Mouse (Mus musculus): ENCODE results near the gene Cfap100. TPM values are rescaled to one million over a fixed set of nuclear protein-coding genes. Genes with fewer than 3 reads are reported as not detected.

Cfap100 gene
- polyA plus RNA-seq, 1 experiment from 2014 or later = 8.4 TPM

DNA sequence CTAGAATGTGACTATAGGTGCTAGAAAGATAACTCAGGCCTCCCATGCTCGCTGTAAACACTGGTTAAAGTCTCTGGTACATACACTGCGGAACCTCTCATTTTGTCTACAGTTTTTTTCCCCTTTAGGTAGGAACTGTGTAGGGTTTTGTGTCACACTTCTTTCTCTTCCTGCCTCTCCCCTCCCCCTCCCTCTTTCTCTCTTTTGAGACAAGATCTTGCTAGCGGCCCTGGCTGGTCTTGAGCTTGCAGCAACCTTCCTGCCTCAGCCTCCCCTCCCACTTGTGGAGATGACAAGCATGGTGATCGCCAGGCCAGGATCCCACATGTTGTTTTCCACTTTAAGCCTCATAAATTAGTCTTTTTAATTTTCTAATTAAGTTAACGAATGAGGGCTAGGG, 25.2 kb upstream of the Cfap100 start:
- H3K27ac ChIP-seq = no peak overlapping the region
- no peaks in the 10 kb centered on the region for H3K9me3 ChIP-seq
- no peak overlapping the region for H3K9ac ChIP-seq (replicated peaks)
- H3K27me3 ChIP-seq = no peaks in the 10 kb centered on the region
- 91% methylated on average over 5 of the region's 5 CpGs for WGBS
- no peak overlapping the region for H3K4me3 ChIP-seq (replicated peaks)
- ATAC-seq = no peak
- H3K36me3 ChIP-seq = no peaks in the 10 kb centered on the region
- H3K4me2 ChIP-seq (replicated peaks) = no peak overlapping the region
- no peaks in the 10 kb centered on the region for H3K4me1 ChIP-seq (replicated peaks)

GRCm38 (mm10) chr6:90452603-90453002, 24.0 kb upstream of the Cfap100 start:
- H3K27ac ChIP-seq = no peak overlapping the region
- no peak overlapping the region for H3K4me3 ChIP-seq (replicated peaks)
- H3K27me3 ChIP-seq = no peaks in the 10 kb centered on the region
- H3K4me1 ChIP-seq (replicated peaks) = no peaks in the 10 kb centered on the region
- no peak for ATAC-seq
- no peaks in the 10 kb centered on the region for H3K9me3 ChIP-seq
- no peaks in the 10 kb centered on the region for H3K36me3 ChIP-seq
- no peak overlapping the region for H3K4me2 ChIP-seq (replicated peaks)
- H3K9ac ChIP-seq (replicated peaks) = no peak overlapping the region

DNA sequence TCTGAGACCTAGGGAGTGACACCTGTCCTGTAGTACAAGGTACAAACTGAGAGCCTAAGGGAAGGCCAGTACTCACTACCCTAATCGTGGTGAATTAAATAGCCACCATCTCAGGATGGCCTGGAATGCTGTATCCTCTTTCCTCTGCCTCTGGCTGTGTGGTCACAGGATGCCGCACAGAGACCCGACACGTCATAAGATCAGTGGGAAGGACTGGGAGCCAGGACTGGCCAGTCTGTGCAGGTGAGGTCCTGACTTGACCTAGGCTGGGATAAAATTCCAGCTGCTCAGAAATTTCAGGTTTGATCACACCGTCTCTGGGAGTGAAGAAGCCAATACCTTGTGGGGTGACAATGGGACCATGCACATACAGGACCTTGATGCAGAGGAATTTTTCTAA, 22.9 kb upstream of the Cfap100 start:
- WGBS = 91% methylated on average over 5 of the region's 5 CpGs
- Histone ChIP-seq H3K4me3 (replicated peaks) (no peak overlapping the region), H3K4me2 (replicated peaks) (no peak overlapping the region), H3K36me3 (no peaks in the 10 kb centered on the region), H3K27ac (no peak overlapping the region), H3K27me3 (no peaks in the 10 kb centered on the region), H3K4me1 (replicated peaks) (peaks cover 10% of the 10 kb centered on the region), H3K9me3 (no peaks in the 10 kb centered on the region), H3K9ac (replicated peaks) (no peak overlapping the region)
- ATAC-seq = no peak

- Histone ChIP-seq H3K4me1 (replicated peaks) (peaks cover 14% of the 10 kb centered on the region), H3K27ac (no peak overlapping the region), H3K4me3 (replicated peaks) (no peak overlapping the region), H3K36me3 (no peaks in the 10 kb centered on the region), H3K9me3 (no peaks in the 10 kb centered on the region), H3K27me3 (no peaks in the 10 kb centered on the region), H3K4me2 (replicated peaks) (no peak overlapping the region), H3K9ac (replicated peaks) (no peak overlapping the region)
- no peak for ATAC-seq
- 77% methylated on average over 5 of the region's 5 CpGs for WGBS
These were observed 22.1 kb upstream of the Cfap100 start for GRCm38 (mm10) chr6:90450697-90451096.

GRCm38 (mm10) chr6:90450179-90450578, 21.6 kb upstream of the Cfap100 start:
- Histone ChIP-seq H3K4me1 (replicated peaks) (peaks cover 14% of the 10 kb centered on the region), H3K4me2 (replicated peaks) (no peak overlapping the region), H3K9ac (replicated peaks) (no peak overlapping the region), H3K27me3 (no peaks in the 10 kb centered on the region), H3K4me3 (replicated peaks) (no peak overlapping the region), H3K27ac (no peak overlapping the region), H3K36me3 (no peaks in the 10 kb centered on the region), H3K9me3 (no peaks in the 10 kb centered on the region)
- ATAC-seq = no peak
- WGBS = 31% methylated on average over 7 of the region's 7 CpGs

DNA sequence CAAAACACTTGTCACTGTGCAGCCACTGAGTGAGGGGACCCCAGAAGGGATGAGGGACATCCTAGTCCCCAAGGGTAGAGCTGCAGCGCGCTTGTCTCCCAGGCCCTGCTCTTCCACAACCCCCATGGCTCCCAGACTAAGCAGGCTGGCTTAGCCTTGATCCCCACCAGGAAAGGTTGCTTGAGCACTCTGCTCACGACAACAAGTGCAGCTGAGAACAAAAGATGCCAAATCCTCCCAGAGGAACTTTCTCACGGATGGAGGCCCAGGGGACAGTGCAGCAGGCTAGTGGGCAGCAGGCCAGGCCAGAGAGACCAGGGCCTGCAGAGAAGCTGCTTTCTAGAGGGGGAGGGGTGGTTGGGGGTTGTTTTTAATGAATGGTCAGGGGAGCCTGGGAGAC, 18.3 kb upstream of the Cfap100 start:
- Histone ChIP-seq H3K27ac (peak overlapping the region; percentile 35), H3K27me3 (no peaks in the 10 kb centered on the region), H3K36me3 (no peaks in the 10 kb centered on the region), H3K4me2 (replicated peaks) (no peak overlapping the region), H3K9ac (replicated peaks) (no peak overlapping the region), H3K4me1 (replicated peaks) (peaks cover 14% of the 10 kb centered on the region), H3K4me3 (replicated peaks) (no peak overlapping the region), H3K9me3 (no peaks in the 10 kb centered on the region)
- 20% methylated on average over 4 of the region's 4 CpGs for WGBS
- peak; percentile 89 for ATAC-seq

DNA sequence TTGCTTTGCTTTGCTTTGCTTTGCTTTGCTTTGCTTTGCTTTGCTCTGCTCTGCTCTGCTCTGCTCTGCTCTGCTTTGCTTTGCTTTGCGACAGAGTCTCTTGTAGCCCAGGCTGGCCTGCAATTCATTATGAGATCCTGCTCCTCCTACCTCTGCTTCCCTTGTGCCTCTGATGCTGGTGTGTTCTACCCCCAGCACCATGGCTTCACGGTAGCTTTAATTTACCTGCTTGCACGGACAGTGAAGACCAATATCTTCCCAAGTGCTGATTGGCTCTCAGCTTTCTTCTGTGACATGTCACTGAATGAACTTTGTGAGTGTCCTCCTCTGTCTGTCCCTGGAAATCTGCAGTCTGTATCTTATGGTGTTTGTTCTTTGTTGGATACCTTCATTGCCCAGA, 8.4 kb upstream of the Cfap100 start:
- no peaks in the 10 kb centered on the region for H3K9me3 ChIP-seq
- no peak overlapping the region for H3K9ac ChIP-seq (replicated peaks)
- H3K27ac ChIP-seq = no peak overlapping the region
- peaks cover 3% of the 10 kb centered on the region; the same call in 1 of the 2 replicates for H3K4me1 ChIP-seq (replicated peaks)
- H3K27me3 ChIP-seq = no peaks in the 10 kb centered on the region
- no peak overlapping the region for H3K4me3 ChIP-seq (replicated peaks)
- H3K36me3 ChIP-seq = no peaks in the 10 kb centered on the region
- 91% methylated on average over 3 of the region's 3 CpGs for WGBS
- H3K4me2 ChIP-seq (replicated peaks) = no peak overlapping the region
- no peak for ATAC-seq

GRCm38 (mm10) chr6:90436192-90436907, 7.8 kb upstream of the Cfap100 start:
- Histone ChIP-seq H3K4me3 (replicated peaks) (no peak overlapping the region), H3K4me2 (replicated peaks) (no peak overlapping the region), H3K9me3 (no peaks in the 10 kb centered on the region), H3K27ac (no peak overlapping the region), H3K9ac (replicated peaks) (no peak overlapping the region), H3K27me3 (no peaks in the 10 kb centered on the region), H3K36me3 (no peaks in the 10 kb centered on the region), H3K4me1 (replicated peaks) (peaks cover 3% of the 10 kb centered on the region; the same call in 1 of the 2 replicates)
- no peak for ATAC-seq
- 85% methylated on average over 10 of the region's 10 CpGs for WGBS

DNA sequence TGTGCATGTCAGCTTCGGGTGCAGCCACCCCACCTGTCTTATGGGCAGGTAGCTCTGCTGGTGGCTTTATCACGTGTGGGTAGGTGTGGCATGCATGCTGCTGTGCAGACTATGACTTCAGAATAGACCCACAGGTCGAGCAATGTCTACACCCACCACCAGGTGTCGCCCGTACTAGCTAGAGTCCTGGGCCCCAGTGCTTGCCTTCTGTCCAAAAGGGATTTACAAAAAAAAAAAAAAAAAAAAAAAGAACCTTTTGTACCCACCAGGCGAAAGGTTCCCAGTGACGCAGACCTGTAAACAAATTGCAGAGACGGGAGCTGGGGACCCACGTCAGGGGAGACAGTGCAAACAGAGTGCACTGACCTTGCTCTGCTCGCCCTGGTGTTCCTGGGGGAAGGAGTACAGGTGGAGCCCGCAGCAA, 6.6 kb upstream of the Cfap100 start:
- no peaks in the 10 kb centered on the region for H3K27me3 ChIP-seq
- peak; percentile 77 for ATAC-seq
- no peak overlapping the region for H3K4me3 ChIP-seq (replicated peaks)
- no peak overlapping the region for H3K27ac ChIP-seq
- H3K4me2 ChIP-seq (replicated peaks) = no peak overlapping the region
- peaks cover 3% of the 10 kb centered on the region; the same call in 1 of the 2 replicates for H3K4me1 ChIP-seq (replicated peaks)
- no peaks in the 10 kb centered on the region for H3K9me3 ChIP-seq
- H3K9ac ChIP-seq (replicated peaks) = no peak overlapping the region
- H3K36me3 ChIP-seq = no peaks in the 10 kb centered on the region
- 13% methylated on average over 11 of the region's 11 CpGs for WGBS

- WGBS = 76% methylated on average over 3 of the region's 3 CpGs
- ATAC-seq = peak; percentile 63
- H3K4me2 ChIP-seq (replicated peaks) = no peak overlapping the region
These were observed 6.1 kb upstream of the Cfap100 start for GRCm38 (mm10) chr6:90434687-90435086.

GRCm38 (mm10) chr6:90431487-90431886, 2.9 kb upstream of the Cfap100 start:
- H3K4me1 ChIP-seq (replicated peaks) = peaks cover 15% of the 10 kb centered on the region
- no peaks in the 10 kb centered on the region for H3K9me3 ChIP-seq
- no peaks in the 10 kb centered on the region for H3K36me3 ChIP-seq
- H3K4me2 ChIP-seq (replicated peaks) = no peak overlapping the region
- no peak overlapping the region for H3K27ac ChIP-seq
- no peak for ATAC-seq
- H3K4me3 ChIP-seq (replicated peaks) = no peak overlapping the region
- no peak overlapping the region for H3K9ac ChIP-seq (replicated peaks)
- 66% methylated on average over 2 of the region's 2 CpGs for WGBS
- peaks cover 12% of the 10 kb centered on the region for H3K27me3 ChIP-seq

More at GRCm38 (mm10) chr6:90434687-90435086, 6.1 kb upstream of the Cfap100 start:
- H3K36me3 ChIP-seq = no peaks in the 10 kb centered on the region
- H3K27ac ChIP-seq = no peak overlapping the region
- peaks cover 3% of the 10 kb centered on the region; the same call in 1 of the 2 replicates for H3K4me1 ChIP-seq (replicated peaks)
- H3K9me3 ChIP-seq = no peaks in the 10 kb centered on the region
- H3K4me3 ChIP-seq (replicated peaks) = no peak overlapping the region
- H3K27me3 ChIP-seq = no peaks in the 10 kb centered on the region
- no peak overlapping the region for H3K9ac ChIP-seq (replicated peaks)

DNA sequence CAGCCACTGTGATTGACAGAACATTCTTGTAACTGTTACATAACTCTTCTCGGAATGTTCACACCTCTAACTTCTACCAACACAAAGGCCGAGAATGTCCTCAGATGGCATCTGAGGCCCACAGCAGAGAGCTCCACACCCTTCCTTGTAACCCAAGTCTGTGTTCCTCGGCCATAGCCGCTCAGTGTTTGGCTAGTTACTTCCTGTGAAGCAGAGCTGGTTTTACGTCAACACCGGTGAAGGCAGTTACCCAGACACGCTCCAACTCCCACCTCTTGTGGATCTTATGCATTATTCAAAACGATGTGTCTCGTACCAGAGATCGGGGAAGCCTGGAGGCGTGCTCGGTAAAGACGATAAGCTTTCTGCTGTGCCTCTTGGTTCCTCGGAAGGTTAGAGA, 1.3 kb upstream of the Cfap100 start:
- H3K4me3 ChIP-seq (replicated peaks) = no peak overlapping the region
- peaks cover 12% of the 10 kb centered on the region for H3K4me1 ChIP-seq (replicated peaks)
- no peak overlapping the region for H3K27ac ChIP-seq
- no peak overlapping the region for H3K9ac ChIP-seq (replicated peaks)
- ATAC-seq = no peak
- peaks cover 12% of the 10 kb centered on the region for H3K27me3 ChIP-seq
- H3K36me3 ChIP-seq = no peaks in the 10 kb centered on the region
- H3K4me2 ChIP-seq (replicated peaks) = no peak overlapping the region
- no peaks in the 10 kb centered on the region for H3K9me3 ChIP-seq
- WGBS = 66% methylated on average over 14 of the region's 14 CpGs

DNA sequence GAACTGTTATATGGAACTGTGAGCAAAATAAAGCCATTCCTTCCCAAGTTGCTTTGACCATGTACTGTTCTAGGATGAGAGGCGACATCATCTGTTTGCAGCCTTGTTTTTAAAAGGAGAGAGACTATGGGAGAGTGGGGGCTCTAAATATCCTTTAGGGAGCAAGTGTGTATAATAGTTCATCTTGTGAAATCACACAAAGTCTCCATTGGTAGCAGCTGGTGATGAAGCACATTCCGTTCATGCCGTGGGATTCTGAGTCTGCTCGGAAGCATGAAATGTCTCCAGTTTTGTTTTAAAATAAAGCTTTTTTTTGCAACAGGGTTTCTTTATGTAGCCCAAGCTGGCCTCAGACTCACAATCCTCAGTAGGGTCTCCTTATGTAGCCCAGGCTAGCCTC, 2.6 kb downstream of the Cfap100 start:
- no peak for ATAC-seq
- H3K4me2 ChIP-seq (replicated peaks) = no peak overlapping the region
- no peaks in the 10 kb centered on the region for H3K9me3 ChIP-seq
- H3K4me3 ChIP-seq (replicated peaks) = no peak overlapping the region
- H3K27me3 ChIP-seq = peaks cover 16% of the 10 kb centered on the region
- 86% methylated on average over 4 of the region's 4 CpGs for WGBS
- no peak overlapping the region for H3K9ac ChIP-seq (replicated peaks)
- no peak overlapping the region for H3K27ac ChIP-seq
- H3K4me1 ChIP-seq (replicated peaks) = peaks cover 23% of the 10 kb centered on the region
- no peaks in the 10 kb centered on the region for H3K36me3 ChIP-seq

Measured in midbrain, embryonic 13.5 days (tissue).